Mouse (Mus musculus) granulocyte monocyte progenitor cell, adult 5-6 weeks (primary cell): ENCODE data around the gene Selenof. TPM values are rescaled to one million over a fixed set of nuclear protein-coding genes. Genes with fewer than 3 reads are reported as not detected.

ENCODE experiments used
- ATAC-seq: replicated peaks from 2 replicates; pipeline ENCODE4 v1.8.0; 2016; ENCODE audit warnings: mild to moderate bottlenecking, moderate TSS enrichment, inconsistent platforms; ENCODE audit not compliant: poor library complexity, severe bottlenecking
- total RNA-seq, 2 experiments: library from RNA; stranded (forward) in 1 of 2; stranded (reverse) in 1 of 2; fragments of 200-712, 200-1000 nt in 1 of 2; fragments of >200 nt in 1 of 2; fragmentation: Nextera tagmentation in 1 of 2; gene quantifications; 2 replicates each; pipeline ENCODE4 v1.2.3; 2014 to 2017

The Selenof gene
- total RNA-seq, 2 experiments from 2014 or later = 330 to 781 TPM

- peak; percentile 93 for ATAC-seq
Measured at GRCm38 (mm10) chr3:144561511-144562250, 8.4 kb upstream of the Selenof start.

GRCm38 (mm10) chr3:144563916-144564315 is 6.2 kb upstream of the Selenof start:
- no peak for ATAC-seq

DNA sequence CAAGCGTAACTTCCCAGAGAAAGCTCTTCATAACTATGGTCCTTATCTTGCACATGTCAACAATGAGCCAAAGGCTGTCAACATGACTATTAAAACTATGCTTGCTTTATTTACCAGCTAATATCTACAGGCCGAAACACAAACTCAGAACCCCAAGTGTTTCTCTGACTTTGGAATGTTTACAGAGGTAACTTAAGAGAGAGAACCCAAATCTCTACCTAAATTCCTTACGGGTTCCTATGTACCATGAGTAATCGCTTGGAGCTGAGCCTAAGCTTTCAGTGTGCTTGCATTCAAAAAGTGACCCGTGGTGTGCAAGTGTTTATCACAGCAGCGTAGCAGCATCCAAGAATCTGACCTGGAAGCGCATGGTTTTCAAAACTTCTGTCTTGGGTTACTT is 4.9 kb upstream of the Selenof start:
- ATAC-seq = no peak

- ATAC-seq = 0 out of 2 replicates have a peak, but pooled peaks have one; percentile 15
Measured at GRCm38 (mm10) chr3:144568861-144569361, 1.2 kb upstream of the Selenof start.

DNA sequence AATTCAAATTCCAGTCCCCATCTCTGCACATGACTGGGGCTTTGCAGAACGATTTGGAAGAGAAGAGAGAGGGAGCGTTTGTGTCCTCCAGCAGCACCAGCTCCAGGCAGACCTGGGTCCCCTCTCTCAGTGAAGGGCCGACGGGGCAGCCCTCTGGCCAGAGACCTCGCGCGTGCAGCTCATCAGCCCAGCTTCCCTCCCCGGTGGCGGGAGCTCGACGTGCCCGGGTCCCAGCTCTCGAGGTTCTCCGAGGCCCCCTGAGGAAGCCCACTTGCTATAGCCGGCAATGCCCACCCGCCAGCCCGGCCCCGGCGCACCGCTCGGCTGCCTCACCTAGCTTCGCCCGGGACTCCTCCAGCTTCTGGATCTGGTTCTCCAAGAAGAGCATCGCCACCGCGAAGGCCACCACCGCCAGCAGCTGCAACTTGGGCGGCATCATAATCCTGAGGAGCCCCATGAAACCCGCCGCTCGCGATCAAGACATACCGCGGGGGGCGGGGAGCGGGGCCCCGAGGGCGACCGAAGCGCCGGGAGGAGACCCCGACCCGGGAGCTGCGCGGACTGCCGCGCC is 618 bp upstream of the Selenof start:
- ATAC-seq = peak; percentile 8; the same call in 1 of the 2 replicates

- no peak for ATAC-seq
Measured at GRCm38 (mm10) chr3:144570816-144571487, 848 bp downstream of the Selenof start.

DNA sequence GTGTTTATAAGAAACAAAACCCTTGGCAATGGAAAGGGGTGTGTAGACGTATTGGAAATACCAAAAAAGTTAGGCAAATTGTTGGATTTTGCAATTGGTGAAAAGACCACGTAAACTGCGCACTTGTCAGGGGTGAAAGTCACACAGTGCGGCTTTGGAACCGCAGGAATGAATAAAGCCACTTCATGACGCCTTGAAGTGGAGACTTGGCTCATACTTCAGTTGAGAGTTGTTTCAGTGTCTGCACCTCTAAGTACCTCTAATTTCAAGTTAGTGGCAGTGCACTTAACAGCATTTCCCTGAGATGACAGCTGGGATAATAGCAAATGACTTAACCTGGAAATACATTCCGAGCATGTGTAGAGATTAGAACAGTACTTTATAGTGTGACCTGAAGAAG is 4.2 kb downstream of the Selenof start:
- ATAC-seq = no peak

- no peak for ATAC-seq
Measured at GRCm38 (mm10) chr3:144577366-144578340, 7.5 kb downstream of the Selenof start.

DNA sequence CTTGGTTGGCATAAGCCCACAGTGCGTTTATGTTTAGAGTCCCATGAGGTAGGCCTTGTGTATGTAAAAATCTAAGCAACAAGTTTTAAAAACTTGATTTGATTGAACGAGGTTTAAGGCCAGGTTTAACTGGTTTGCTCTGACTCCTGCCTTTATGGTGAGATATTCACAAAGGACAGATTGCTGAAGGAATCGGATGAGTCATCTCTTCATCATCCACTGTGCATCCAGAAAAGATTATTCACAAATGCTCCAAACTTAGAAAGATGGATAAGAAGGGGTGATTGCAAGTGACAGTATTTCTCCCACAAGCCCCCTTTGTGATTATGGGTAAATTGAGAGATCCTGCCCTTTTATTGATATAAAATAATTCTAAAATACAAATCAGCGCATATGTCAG is 8.8 kb downstream of the Selenof start:
- no peak for ATAC-seq

DNA sequence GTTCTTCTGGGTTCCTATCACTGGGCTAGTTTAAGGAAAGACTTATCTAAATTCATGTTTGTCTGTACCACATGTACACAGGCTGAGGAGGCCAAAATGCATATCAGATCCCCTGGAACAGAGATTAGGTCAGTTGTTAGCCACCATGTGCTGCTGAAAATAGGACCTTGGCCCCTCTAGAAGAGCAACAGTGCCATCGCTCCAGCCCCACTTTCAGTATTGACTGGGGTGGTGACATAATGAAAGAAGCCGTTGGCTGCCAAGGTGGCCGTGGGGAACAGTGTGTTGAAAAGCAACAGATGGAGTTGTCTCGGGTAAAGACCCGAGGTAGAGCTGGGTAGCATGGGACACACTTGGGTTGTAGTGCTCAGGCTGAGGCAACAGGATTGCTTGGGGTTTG is 9.7 kb downstream of the Selenof start:
- ATAC-seq = no peak; the same call in 1 of the 2 replicates

- no peak for ATAC-seq
Measured at GRCm38 (mm10) chr3:144580281-144580680, 10.2 kb downstream of the Selenof start.

DNA sequence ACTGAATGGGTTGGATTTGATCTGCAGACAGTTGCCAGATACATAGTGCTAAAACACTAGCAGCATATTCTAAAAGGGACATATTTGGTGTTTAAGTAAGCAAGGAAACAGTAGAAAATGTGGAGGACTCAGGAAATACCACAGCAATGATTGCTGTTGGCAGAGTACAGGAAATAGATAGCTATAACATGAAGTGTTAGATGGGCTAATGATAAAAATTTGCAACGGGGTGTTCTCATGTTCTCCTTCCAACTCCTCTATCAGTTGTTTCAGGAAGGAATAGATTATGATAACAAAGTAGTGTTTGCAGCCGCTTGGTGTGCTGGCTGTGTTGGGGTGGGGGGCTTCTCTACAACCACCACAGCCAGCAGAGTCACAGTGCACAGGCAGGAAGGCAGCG is 11.7 kb downstream of the Selenof start:
- ATAC-seq = no peak

GRCm38 (mm10) chr3:144582306-144582705 is 12.2 kb downstream of the Selenof start:
- ATAC-seq = no peak

- no peak for ATAC-seq
Measured at GRCm38 (mm10) chr3:144583789-144584188, 13.7 kb downstream of the Selenof start.

DNA sequence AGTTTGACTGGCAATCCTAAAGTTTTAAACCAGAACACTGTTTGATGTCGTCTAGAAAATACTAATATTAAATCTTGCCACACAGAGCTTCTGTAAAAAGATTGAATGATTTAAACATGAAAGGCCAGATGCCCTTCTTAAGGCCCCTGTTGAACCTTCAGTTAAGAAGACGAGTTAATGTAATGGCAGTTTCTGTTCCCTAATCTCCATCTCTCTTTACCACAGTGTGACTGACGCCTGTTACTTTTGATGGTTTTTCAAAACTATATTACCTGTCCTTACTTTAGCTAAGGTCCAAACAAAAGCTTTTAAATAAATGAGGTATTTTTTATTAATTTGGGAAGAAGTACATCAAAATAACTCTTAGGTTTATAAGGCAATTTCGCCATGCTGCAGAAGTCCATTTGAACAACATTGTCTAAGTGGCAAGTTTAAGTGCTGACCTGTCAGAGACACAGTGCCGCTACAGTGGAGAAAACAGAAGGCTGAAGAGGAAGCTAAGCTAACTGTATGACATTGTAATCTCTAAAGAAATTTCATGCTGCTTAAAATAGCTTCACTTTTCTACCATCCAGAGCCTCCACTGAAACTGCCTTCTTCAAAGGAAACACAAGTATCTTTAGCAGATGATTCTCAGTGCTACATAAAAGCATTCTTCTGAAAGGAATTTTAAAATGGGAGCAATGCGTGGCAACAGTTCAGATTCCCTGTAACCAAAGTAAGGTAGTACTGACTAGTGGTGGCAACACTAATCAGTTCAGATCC is 14.9 kb downstream of the Selenof start:
- peak; percentile 82 for ATAC-seq

- ATAC-seq = no peak
Measured at GRCm38 (mm10) chr3:144586731-144587130, 16.6 kb downstream of the Selenof start.

- no peak for ATAC-seq
Measured at GRCm38 (mm10) chr3:144589189-144589890, 19.2 kb downstream of the Selenof start.

DNA sequence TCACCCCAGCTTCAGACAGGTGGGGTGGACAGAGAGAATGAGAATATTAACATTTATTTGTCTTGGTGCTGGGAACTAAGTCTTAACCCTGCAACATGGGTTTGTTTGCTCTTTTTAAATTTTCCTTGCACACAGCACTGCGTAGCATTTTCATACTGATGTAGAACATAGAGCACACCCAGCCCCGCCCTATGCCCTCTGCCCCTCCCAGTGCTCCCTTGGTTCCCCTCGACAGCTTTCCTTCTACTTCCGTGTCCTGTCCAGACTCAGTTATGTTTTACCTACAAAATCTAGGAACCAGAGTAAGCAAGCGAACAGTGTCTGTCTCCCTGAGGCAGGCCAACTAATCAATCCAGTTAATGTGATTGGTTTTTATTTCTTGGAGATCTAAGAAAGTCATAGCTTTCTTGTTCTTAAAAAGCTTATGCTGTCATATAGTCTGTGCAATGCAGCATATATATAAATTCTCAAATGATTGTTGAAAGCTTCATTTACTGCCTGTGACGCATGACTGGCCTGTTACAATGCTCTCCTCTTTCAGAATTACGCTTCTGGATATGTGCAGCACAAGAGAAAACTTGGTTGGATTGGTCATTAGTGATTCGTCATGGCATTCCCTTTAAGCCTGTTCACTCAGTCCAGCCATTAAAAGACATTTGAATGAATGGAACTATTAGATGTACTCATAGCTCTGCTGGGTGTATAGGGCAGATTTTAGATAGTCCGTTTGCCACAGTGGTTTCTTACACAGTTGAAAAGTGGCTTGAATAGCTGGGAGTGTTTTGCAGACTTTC is 23.1 kb downstream of the Selenof start:
- ATAC-seq = no peak
